Mouse (Mus musculus) intestine, embryonic 14.5 days (tissue): ENCODE measurements at regions not wholly inside any gene's neighbourhood (a gene's known extent, or its start where the extent isn't known, plus 50 kb on each side); places are given as distances from the start of the nearest gene placed in this dataset.

ENCODE experiments used
- ATAC-seq: fragments of 200-750 bp; cut with Nextera tagmentation; replicated peaks from 2 replicates; pipeline ENCODE4 v1.8.0; 2017; ENCODE audit warnings: low read depth, moderate number of reproducible peaks, moderate TSS enrichment, moderate library complexity; ENCODE audit not compliant: low FRiP score, low TSS enrichment
- DNase-seq: peaks from one replicate; pipeline ENCODE4 v3.0.0-alpha.2; 2018; ENCODE audit warnings: low spot score
- H3K27ac ChIP-seq: fragments of 300-500 bp; sonication (generic); 2 replicates; pipeline ENCODE4 v1.5.1; 2014; ENCODE audit warnings: low read depth, mild to moderate bottlenecking, control low read depth
- H3K27me3 ChIP-seq: fragments of 300-500 bp; sonication (generic); replicated peaks from 2 replicates; pipeline ENCODE4 v1.6.1; 2014; ENCODE audit warnings: low read length, control low read depth; ENCODE audit not compliant: control insufficient read depth, insufficient read depth
- H3K36me3 ChIP-seq: fragments of 300-500 bp; sonication (generic); 2 replicates; pipeline ENCODE4 v1.6.1; 2014; ENCODE audit warnings: low read length, control low read depth; ENCODE audit not compliant: control insufficient read depth, insufficient read depth
- H3K4me1 ChIP-seq: fragments of 300-500 bp; sonication (generic); replicated peaks from 2 replicates; pipeline ENCODE4 v1.6.1; 2014; ENCODE audit warnings: low read length, control low read depth, mixed read lengths; ENCODE audit not compliant: control insufficient read depth, insufficient read depth
- H3K4me2 ChIP-seq: fragments of 300-500 bp; sonication (generic); 2 replicates; pipeline ENCODE4 v1.6.1; 2014; ENCODE audit warnings: low read length
- H3K4me3 ChIP-seq: fragments of 300-500 bp; sonication (generic); 2 replicates; pipeline ENCODE4 v1.5.1; 2014; ENCODE audit warnings: low read depth, low read length, control low read depth, mixed read lengths
- H3K9ac ChIP-seq: fragments of 300-500 bp; sonication (generic); 2 replicates; pipeline ENCODE4 v1.6.1; 2014; ENCODE audit warnings: mild to moderate bottlenecking, low read length
- H3K9me3 ChIP-seq: fragments of 300-500 bp; sonication (generic); 2 replicates; pipeline ENCODE4 v1.6.1; 2016; ENCODE audit warnings: low read length, control low read depth; ENCODE audit not compliant: control insufficient read depth
- WGBS: fragments of 180-500 bp; shearing (Covaris S2); extraction: QIAGEN DNeasy Blood & Tissue Kit; methylation state at CpG from one replicate; pipeline ENCODE4 v1.1.7; 2014; 5-methylcytosine and 5-hydroxymethylcytosine counted together

DNA sequence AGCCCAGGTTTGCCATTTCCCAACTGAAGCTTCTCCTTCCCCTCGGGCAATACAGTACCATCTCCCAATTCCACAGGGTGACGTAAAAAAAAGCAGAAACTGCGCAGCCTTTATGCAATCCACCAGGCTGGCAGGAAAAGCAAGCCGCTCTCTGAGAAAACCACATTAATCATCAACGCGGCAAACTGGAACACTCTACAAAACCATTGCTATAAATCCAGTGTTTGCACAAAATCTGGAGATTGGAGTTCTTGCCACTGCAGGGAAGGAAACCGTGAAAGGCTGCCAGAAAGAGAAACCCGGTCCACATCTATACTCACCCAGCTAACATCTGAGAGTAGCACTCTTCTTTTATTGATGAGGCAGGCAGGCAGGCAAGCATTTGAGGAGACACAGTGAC, 160.7 kb upstream of the Hes1 start:
- Histone ChIP-seq H3K27ac (no peak overlapping the region), H3K4me1 (peaks cover 27% of the 10 kb centered on the region), H3K4me3 (no peak overlapping the region), H3K36me3 (no peaks in the 10 kb centered on the region), H3K27me3 (no peaks in the 10 kb centered on the region), H3K9me3 (no peaks in the 10 kb centered on the region), H3K4me2 (no peak overlapping the region), H3K9ac (no peak overlapping the region)
- no peak for DNase-seq
- WGBS, result 13% methylated on average over 8 of the region's 8 CpGs
- no peak for ATAC-seq

DNA sequence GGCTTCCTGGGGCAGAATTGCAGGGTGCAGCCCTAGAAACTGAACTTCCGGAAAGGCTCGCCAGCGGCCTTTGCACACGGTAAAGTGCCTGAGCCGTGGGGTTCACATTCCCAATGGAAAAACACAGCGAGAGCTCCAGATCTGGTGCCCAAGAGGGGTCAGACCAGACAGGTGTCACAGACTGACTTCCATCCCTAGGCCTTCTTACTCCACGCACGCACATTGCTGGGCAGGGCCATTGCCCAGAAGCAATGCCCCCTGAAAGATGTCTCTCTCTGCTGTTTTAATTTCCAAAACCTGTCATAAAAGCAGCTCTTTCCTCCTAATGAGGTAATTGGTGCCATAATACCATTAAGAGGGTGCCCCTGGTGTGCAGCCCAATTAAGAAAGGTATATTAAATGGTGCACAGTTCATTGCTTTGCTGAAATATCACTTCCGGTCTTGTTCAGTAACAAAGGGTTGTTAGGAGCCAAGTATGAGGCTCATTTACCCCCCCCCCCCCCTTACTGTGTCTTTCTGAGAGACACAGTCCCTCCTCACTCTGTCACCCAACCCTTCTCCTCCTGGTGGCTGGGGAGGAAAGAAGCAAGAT, 159.9 kb upstream of the Hes1 start:
- 71% methylated on average over 9 of the region's 9 CpGs for WGBS
- H3K27me3 ChIP-seq, result no peaks in the 10 kb centered on the region
- no peak overlapping the region for H3K9ac ChIP-seq
- H3K27ac ChIP-seq, result no peak overlapping the region
- H3K4me1 ChIP-seq, result peaks cover 27% of the 10 kb centered on the region
- H3K36me3 ChIP-seq, result no peaks in the 10 kb centered on the region
- ATAC-seq (no peak), DNase-seq (no peak)
- H3K9me3 ChIP-seq, result no peaks in the 10 kb centered on the region
- H3K4me2 ChIP-seq, result no peak overlapping the region
- H3K4me3 ChIP-seq, result no peak overlapping the region

DNA sequence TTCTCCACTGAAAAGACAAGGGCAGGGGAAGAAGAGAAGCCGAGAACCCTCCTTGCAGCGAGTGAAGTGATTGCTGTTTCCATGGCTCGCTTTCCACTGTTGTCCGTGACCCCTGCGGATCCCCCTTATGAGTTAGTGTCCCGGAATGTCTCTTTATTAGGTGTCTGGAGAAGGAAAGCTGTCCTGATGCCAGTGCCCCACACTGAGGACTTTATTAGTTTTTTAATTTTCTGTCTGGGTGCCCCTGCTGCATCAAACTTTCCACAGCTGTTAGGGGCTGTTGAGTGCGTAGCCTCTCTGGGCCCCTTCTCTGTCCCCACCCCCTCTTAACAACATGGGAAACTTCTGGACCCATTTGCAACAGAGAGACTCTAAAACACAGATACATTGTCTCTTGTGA, 156.9 kb upstream of the Hes1 start:
- WGBS, result 79% methylated on average over 7 of the region's 7 CpGs
- H3K4me1 ChIP-seq, result peaks cover 27% of the 10 kb centered on the region
- no peak overlapping the region for H3K27ac ChIP-seq
- DNase-seq (no peak), ATAC-seq (no peak)
- H3K27me3 ChIP-seq, result no peaks in the 10 kb centered on the region
- H3K4me3 ChIP-seq, result no peak overlapping the region
- H3K36me3 ChIP-seq, result no peaks in the 10 kb centered on the region
- 0 out of 2 replicates have a peak, but pooled peaks cover 4% of the 10 kb centered on the region for H3K9me3 ChIP-seq
- no peak overlapping the region for H3K9ac ChIP-seq
- no peak overlapping the region for H3K4me2 ChIP-seq

DNA sequence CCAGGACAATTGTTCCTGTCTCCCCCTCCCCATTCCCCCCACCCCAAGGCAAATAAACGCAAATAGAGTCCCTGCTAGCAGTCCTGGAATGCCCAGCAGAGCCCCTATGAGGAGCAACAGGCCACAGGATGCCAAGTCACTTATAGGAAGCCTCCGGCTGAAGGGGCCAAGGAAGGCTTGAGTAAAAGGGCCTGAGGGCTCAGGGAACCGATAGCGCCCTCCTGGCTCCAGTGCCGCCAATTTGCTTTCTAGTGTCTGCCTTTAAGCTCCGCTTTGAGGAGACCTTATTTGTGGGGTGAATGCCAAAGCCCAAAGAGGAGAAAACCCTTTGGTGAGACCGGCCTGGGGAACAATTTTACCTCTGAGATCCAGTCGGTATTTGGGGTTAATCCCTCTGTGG, 156.2 kb upstream of the Hes1 start:
- Histone ChIP-seq H3K4me2 (no peak overlapping the region), H3K9me3 (0 out of 2 replicates have a peak, but pooled peaks cover 4% of the 10 kb centered on the region), H3K36me3 (no peaks in the 10 kb centered on the region), H3K27me3 (no peaks in the 10 kb centered on the region), H3K4me3 (no peak overlapping the region), H3K9ac (no peak overlapping the region), H3K27ac (no peak overlapping the region), H3K4me1 (peaks cover 27% of the 10 kb centered on the region)
- ATAC-seq (no peak), DNase-seq (no peak)
- WGBS, result 25% methylated on average over 8 of the region's 8 CpGs

DNA sequence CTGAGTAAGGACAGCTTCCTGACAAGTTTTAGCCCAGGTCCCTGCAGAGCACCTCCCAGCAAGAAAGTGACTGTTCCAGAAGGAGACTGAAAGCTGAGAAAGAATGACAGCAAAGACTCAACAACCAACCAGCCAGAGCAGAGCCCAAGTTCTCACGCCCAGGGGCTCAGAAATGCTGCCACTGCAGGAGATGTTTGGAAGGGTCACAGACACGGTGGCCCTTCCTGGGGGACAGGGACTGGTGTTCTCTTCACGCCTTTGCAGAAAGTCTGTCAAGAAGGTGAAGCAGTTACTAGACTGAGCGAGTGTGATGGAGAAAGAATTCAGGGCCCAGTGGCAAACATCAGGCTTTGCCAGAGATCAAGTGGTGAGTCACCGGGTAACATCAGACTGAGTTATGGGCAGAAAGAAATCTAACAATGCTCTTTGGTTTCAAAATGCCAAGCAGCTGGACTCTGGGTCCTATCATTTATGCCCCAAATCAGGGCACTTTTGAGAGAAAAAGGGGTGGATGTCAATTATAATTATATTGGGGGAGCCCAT, 154.2 kb upstream of the Hes1 start:
- Histone ChIP-seq H3K4me3 (no peak overlapping the region), H3K4me1 (peaks cover 14% of the 10 kb centered on the region; the same call in 1 of the 2 replicates), H3K4me2 (no peak overlapping the region), H3K36me3 (no peaks in the 10 kb centered on the region), H3K9me3 (0 out of 2 replicates have a peak, but pooled peaks cover 4% of the 10 kb centered on the region), H3K27ac (no peak overlapping the region), H3K9ac (no peak overlapping the region), H3K27me3 (no peaks in the 10 kb centered on the region)
- no peak for DNase-seq
- ATAC-seq, result no peak
- 55% methylated on average over 5 of the region's 5 CpGs for WGBS

DNA sequence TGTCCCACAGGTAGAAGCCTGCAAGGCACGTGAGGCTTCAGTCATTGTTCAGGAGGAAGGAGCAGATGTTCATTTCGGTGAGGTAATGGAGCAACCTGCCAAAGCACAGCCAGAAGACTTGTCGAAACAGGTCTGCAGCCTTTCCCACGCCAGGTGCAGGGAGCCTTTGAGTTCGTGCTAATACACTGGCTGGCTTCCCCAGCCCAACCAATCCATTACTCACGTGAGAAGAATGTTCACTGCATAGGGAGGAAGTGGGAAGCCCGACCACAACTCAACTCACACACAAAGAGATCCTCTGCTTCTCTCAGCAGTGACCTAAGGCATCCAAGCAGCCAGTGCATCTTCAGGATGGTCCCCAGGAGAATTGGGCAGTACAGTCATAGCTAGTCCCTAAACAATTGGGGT, 153.0 kb upstream of the Hes1 start:
- Histone ChIP-seq H3K9me3 (0 out of 2 replicates have a peak, but pooled peaks cover 4% of the 10 kb centered on the region), H3K36me3 (no peaks in the 10 kb centered on the region), H3K9ac (no peak overlapping the region), H3K27ac (no peak overlapping the region), H3K4me2 (no peak overlapping the region), H3K4me3 (no peak overlapping the region), H3K27me3 (no peaks in the 10 kb centered on the region), H3K4me1 (peaks cover 14% of the 10 kb centered on the region; the same call in 1 of the 2 replicates)
- 58% methylated on average over 7 of the region's 7 CpGs for WGBS
- no peak for DNase-seq
- 0 out of 2 replicates have a peak, but pooled peaks have one; percentile 15 for ATAC-seq

DNA sequence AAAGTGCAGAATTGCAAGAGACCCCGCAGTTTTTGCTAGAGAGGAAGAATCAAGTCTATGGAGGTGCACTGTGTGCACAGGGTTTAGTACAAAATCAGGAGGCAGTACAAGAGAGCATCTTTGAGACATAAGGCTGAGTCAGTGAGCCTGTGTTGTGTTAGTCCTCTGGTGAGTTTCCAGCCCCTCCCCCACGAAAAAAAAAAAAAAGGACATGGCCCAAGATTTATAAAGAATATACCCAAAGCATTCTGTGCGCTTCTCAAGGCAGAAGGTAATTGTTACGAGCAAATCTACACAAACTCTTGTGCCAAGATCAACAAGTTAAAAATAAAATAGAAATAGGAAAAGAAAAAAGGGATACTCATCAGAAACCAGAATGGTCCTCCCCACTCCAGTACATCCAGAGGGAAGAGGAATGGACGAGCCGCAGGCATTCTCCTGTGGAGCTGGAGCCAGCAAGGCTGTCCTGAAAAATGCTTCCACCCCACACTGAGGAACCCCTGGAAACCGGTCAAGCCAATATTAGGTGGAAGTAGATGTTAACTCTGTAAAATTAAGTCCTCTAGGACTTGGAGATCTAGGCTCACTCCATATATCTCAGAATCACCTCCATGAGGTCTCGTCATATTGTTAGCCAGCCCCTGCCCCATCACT, 150.7 kb upstream of the Hes1 start:
- Histone ChIP-seq H3K27ac (no peak overlapping the region), H3K9me3 (0 out of 2 replicates have a peak, but pooled peaks cover 4% of the 10 kb centered on the region), H3K9ac (no peak overlapping the region), H3K36me3 (no peaks in the 10 kb centered on the region), H3K4me1 (no peaks in the 10 kb centered on the region), H3K4me3 (no peak overlapping the region), H3K27me3 (no peaks in the 10 kb centered on the region), H3K4me2 (no peak overlapping the region)
- no peak for ATAC-seq
- DNase-seq, result no peak
- 74% methylated on average over 8 of the region's 8 CpGs for WGBS

DNA sequence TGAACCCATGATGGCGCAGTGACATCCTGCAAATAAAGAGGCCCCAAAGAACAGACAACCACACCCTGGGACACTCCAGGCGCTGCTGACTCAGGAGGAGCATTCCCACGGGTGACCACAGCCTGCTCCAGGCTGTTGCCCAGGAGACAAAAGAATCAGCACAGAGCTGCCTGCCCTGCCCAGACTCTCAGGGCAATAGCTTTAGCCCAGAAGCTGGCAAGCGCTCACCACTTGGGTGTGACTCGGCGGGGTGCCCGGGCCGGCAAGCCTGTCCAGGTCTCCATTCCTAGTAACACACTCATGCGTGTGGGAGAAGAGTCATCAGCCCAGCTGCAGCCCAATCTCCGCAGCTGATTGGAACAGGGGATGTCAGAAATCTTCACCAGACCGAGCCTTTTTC, 148.8 kb upstream of the Hes1 start:
- no peaks in the 10 kb centered on the region for H3K27me3 ChIP-seq
- no peaks in the 10 kb centered on the region for H3K4me1 ChIP-seq
- no peak for ATAC-seq
- no peak for DNase-seq
- no peak overlapping the region for H3K4me2 ChIP-seq
- WGBS, result 63% methylated on average over 11 of the region's 11 CpGs
- H3K9me3 ChIP-seq, result 0 out of 2 replicates have a peak, but pooled peaks cover 4% of the 10 kb centered on the region
- no peaks in the 10 kb centered on the region for H3K36me3 ChIP-seq
- H3K27ac ChIP-seq, result no peak overlapping the region
- H3K4me3 ChIP-seq, result no peak overlapping the region
- no peak overlapping the region for H3K9ac ChIP-seq

DNA sequence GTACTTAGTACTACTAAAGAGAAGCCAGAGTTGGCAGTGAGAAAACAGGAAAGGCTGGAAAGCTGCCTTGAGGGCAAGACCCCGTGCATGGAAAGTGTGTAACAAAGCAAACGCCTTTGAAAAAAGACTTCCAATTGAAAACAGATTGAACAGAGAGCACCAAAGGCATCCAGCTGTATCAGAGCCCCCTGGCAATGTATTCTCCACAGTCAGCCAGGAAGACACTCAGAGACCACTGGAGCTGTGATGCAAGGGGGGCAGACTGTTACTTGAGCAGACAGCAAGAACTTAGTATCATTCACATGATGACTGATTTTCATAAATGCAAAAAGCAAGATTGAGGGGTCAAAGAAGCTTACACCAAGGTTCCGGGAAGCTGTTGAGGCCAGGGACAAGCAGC, 146.2 kb upstream of the Hes1 start:
- Histone ChIP-seq H3K9me3 (no peaks in the 10 kb centered on the region), H3K36me3 (no peaks in the 10 kb centered on the region), H3K27ac (no peak overlapping the region), H3K4me2 (no peak overlapping the region), H3K9ac (no peak overlapping the region), H3K4me3 (no peak overlapping the region), H3K4me1 (no peaks in the 10 kb centered on the region), H3K27me3 (no peaks in the 10 kb centered on the region)
- no peak for ATAC-seq
- WGBS, result 67% methylated on average over 3 of the region's 3 CpGs
- DNase-seq, result no peak
